Mouse (Mus musculus): ENCODE data around the gene Lce1m.

- TF ChIP-seq CTCF (IDR thresholded peaks at IDR 0.05; ENCODE audit: low read depth, low read length) (no peak), POLR2A (IDR thresholded peaks at IDR 0.05; ENCODE audit: extremely low read depth, insufficient read depth, low read length) (no peak)
These were observed 6.6 kb upstream of the Lce1m start for GRCm38 (mm10) chr3:93025486-93025885.

All from liver, adult 2 months (tissue).